Mouse (Mus musculus) heart, postnatal 4 days (tissue): ENCODE results near the gene Nfya. TPM values are rescaled to one million over a fixed set of nuclear protein-coding genes. Genes with fewer than 3 reads are reported as not detected.

Source experiments
- DNase-seq: peaks from one replicate; pipeline ENCODE4 v3.0.0; 2021
- total RNA-seq, 2 experiments: library from RNA; stranded (reverse); gene quantifications; 2 replicates each; pipeline ENCODE4 v1.2.3; 2021

Gene Nfya
- total RNA-seq, 2 experiments from 2014 or later, result 29.0 to 33.2 TPM

GRCm38 (mm10) chr17:48430394-48430793 is 20.7 kb upstream of the Nfya start:
- DNase-seq, result peak; percentile 48

GRCm38 (mm10) chr17:48427852-48428530 is 18.3 kb upstream of the Nfya start:
- DNase-seq, result no peak

GRCm38 (mm10) chr17:48426991-48427750 is 17.5 kb upstream of the Nfya start:
- peak; percentile 44 for DNase-seq

GRCm38 (mm10) chr17:48425823-48426612 is 16.3 kb upstream of the Nfya start:
- DNase-seq, result peak; percentile 48

- DNase-seq, result no peak
These were observed 14.5 kb upstream of the Nfya start for GRCm38 (mm10) chr17:48424237-48424636.

GRCm38 (mm10) chr17:48419571-48419970 is 9.9 kb upstream of the Nfya start:
- DNase-seq, result no peak

GRCm38 (mm10) chr17:48418781-48419180 is 9.1 kb upstream of the Nfya start:
- DNase-seq, result no peak

- DNase-seq, result no peak
These were observed 8.5 kb upstream of the Nfya start for GRCm38 (mm10) chr17:48418174-48418573.

- no peak for DNase-seq
These were observed 7.8 kb upstream of the Nfya start for GRCm38 (mm10) chr17:48417521-48417920.

GRCm38 (mm10) chr17:48416425-48417195 is 6.9 kb upstream of the Nfya start:
- DNase-seq, result peak; percentile 81

- DNase-seq, result peak; percentile 47
These were observed 6.3 kb upstream of the Nfya start for GRCm38 (mm10) chr17:48416011-48416410.

- DNase-seq, result no peak
These were observed 1.5 kb upstream of the Nfya start for GRCm38 (mm10) chr17:48411241-48411640.

GRCm38 (mm10) chr17:48410299-48410785 is 636 bp upstream of the Nfya start:
- no peak for DNase-seq

GRCm38 (mm10) chr17:48408526-48409291 is 997 bp downstream of the Nfya start:
- peak; percentile 80 for DNase-seq

GRCm38 (mm10) chr17:48407910-48408525 is 1.7 kb downstream of the Nfya start:
- DNase-seq, result no peak

GRCm38 (mm10) chr17:48407154-48407553 is 2.6 kb downstream of the Nfya start:
- no peak for DNase-seq

GRCm38 (mm10) chr17:48404706-48405105 is 5.0 kb downstream of the Nfya start:
- no peak for DNase-seq

- no peak for DNase-seq
These were observed 5.9 kb downstream of the Nfya start for GRCm38 (mm10) chr17:48403848-48404247.

- DNase-seq, result no peak
These were observed 7.0 kb downstream of the Nfya start for GRCm38 (mm10) chr17:48402751-48403150.

GRCm38 (mm10) chr17:48401710-48402109 is 8.0 kb downstream of the Nfya start:
- no peak for DNase-seq

GRCm38 (mm10) chr17:48392616-48393015 is 17.1 kb downstream of the Nfya start:
- DNase-seq, result no peak
